Mouse (Mus musculus) embryonic fibroblast, embryonic 13.5 days (primary cell): ENCODE results near the gene Atad2b.

Experiments
- CTCF ChIP-seq: IDR thresholded peaks from 2 replicates; pipeline ENCODE4 v1.5.1; 2011; ENCODE audit warnings: mild to moderate bottlenecking, control low read depth, low read length, moderate library complexity, borderline replicate concordance; ENCODE audit not compliant: insufficient read depth
- POLR2A ChIP-seq: IDR thresholded peaks from 2 replicates; pipeline ENCODE4 v1.6.1; 2011; ENCODE audit warnings: low read depth, mild to moderate bottlenecking, control low read depth, low read length, moderate library complexity

GRCm38 (mm10) chr12:4978324-4978723 is 61.2 kb downstream of the Atad2b start:
- TF ChIP-seq POLR2A: no peak
- no peak for TF ChIP-seq CTCF
